Mouse (Mus musculus) skeletal muscle tissue, postnatal 0 days (tissue): Measurements from ENCODE around the gene Rdh5. TPM values are rescaled to one million over a fixed set of nuclear protein-coding genes. Genes with fewer than 3 reads are reported as not detected.

Source experiments
- polyA plus RNA-seq: library from polyadenylated mRNA; unstranded; fragments of >200 nt; fragmentation: Nextera tagmentation; extraction: Ambion mirVana; gene quantifications from 2 replicates; pipeline ENCODE4 v1.2.1, GENCODE M21; 2015

The Rdh5 gene
- polyA plus RNA-seq: 15.9 and 16.8 TPM in 2 replicates

DNA sequence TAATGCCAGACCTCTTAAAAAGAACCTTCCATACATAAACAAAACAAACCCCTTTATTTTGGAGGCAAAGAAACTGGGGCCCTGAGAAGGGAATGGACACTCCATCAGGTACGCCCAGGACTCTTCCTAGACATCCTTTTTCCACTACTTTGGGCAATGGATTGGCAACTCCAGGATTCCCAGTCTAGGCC lies at the start of gene Rdh5:
Gene Rdh5, minus strand, starts transcription at position 67 of the 191 bp plus-strand sequence.

GRCm38 (mm10) chr10:128960590-128961584 lies 38.2 kb upstream of the Rdh5 start, which contains the start of gene Mettl7b:
Mettl7b (minus strand) TSS chr10:128960988.

DNA sequence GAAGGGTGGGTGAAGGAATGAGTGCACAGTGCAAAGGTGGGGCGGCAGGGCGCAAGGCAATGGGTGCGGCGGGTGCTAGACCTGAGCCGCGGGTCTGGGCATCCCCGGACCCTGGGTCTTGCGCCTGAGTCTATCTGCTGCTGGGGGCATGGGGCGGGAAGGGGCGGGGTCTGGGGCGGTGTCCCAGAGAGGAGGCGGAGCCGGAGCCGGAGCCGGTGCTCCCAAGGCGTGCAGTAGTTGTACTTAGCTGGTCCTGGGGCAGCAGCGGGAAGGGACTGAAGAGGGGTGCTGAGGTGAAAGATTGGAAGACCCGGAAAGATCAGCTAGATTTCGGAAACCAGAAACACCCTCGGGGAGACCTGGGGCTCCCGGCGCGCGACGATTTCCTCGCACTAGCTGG lies 10.9 kb upstream of the Rdh5 start, which contains the start of gene Itga7:
Gene Itga7, plus strand, starts transcription at position 245 of the 400 bp plus-strand sequence.

GRCm38 (mm10) chr10:128923935-128924334 lies 1.2 kb upstream of the Rdh5 start, which contains the start of gene Bloc1s1:
Bloc1s1 (minus strand) TSS chr10:128924035.

DNA sequence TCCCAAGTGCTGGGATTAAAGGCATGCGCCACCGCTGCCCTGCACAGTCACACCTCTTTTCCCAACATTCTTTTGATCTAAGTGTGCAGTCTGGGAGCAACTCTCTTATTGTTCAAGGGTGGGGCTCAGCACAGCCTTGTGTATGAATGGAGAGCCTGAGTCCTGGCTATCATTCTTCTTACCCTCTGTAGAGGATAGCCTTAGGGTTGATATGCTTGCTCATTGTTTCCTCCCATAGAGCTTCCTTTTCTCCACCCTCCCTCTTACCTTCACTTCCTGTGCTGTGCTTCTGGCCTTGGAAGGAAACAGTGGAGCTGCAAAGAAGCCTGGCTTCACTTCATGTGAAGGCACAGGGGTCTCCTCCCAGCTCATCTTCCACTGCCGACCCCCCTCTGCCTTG lies 22.0 kb downstream of the Rdh5 start, which contains the start of gene Cd63:
Gene Cd63, plus strand, starts transcription at position 292 of the 400 bp plus-strand sequence.

GRCm38 (mm10) chr10:128891296-128892094 lies 31.2 kb downstream of the Rdh5 start, which contains the start of gene Gdf11:
Gdf11 (minus strand) TSS chr10:128891718.

Other genes with a start within 250 kb of the Rdh5 start
- gene Suox, start 248.8 kb downstream of the Rdh5 start, polyA plus RNA-seq: 12.8 and 16.8 TPM in 2 replicates
- gene Rab5b, start 226.6 kb downstream of the Rdh5 start, polyA plus RNA-seq: 58.5 and 60.0 TPM in 2 replicates
- gene Pmel, start 218.7 kb downstream of the Rdh5 start, polyA plus RNA-seq: 1.7 and 1.9 TPM in 2 replicates
- 38.7 and 40.5 TPM in 2 replicates for gene Cdk2, start 217.9 kb downstream of the Rdh5 start, polyA plus RNA-seq
- gene Dgka, start 178.0 kb downstream of the Rdh5 start, polyA plus RNA-seq: 3.7 and 5.1 TPM in 2 replicates
- gene Pym1, start 175.0 kb downstream of the Rdh5 start, polyA plus RNA-seq: 13.7 and 17.7 TPM in 2 replicates
- gene Mmp19, start 132.0 kb downstream of the Rdh5 start, polyA plus RNA-seq: 0.99 and 2.1 TPM in 2 replicates
- gene Dnajc14, start 118.8 kb downstream of the Rdh5 start, polyA plus RNA-seq: 28.7 TPM in 2 replicates
- 11.2 and 11.9 TPM in 2 replicates for gene Tmem198b, start 118.5 kb downstream of the Rdh5 start, polyA plus RNA-seq
- gene Sarnp, start 105.6 kb downstream of the Rdh5 start, polyA plus RNA-seq: 85.9 and 110 TPM in 2 replicates
- 14.4 and 18.7 TPM in 2 replicates for gene Ormdl2, start 101.2 kb downstream of the Rdh5 start, polyA plus RNA-seq
- 1.7 and 2.1 TPM in 2 replicates for gene Gdf11, start 31.2 kb downstream of the Rdh5 start, polyA plus RNA-seq
- gene Cd63, start 21.9 kb downstream of the Rdh5 start, polyA plus RNA-seq: 697 and 764 TPM in 2 replicates
- 280 and 296 TPM in 2 replicates for gene Bloc1s1, start 1.1 kb upstream of the Rdh5 start, polyA plus RNA-seq
- gene Itga7, start 10.9 kb upstream of the Rdh5 start, polyA plus RNA-seq: 80.0 and 81.3 TPM in 2 replicates
- 0.12 and 1.8 TPM in 2 replicates for gene Mettl7b, start 38.1 kb upstream of the Rdh5 start, polyA plus RNA-seq
- not detected in 2 replicates for gene Olfr9, start 66.5 kb upstream of the Rdh5 start, polyA plus RNA-seq
- gene Olfr763, start 87.9 kb upstream of the Rdh5 start, polyA plus RNA-seq: not detected in 2 replicates
- not detected in 2 replicates for gene Olfr764-ps1, start 117.0 kb upstream of the Rdh5 start, polyA plus RNA-seq
- gene Olfr765, start 127.1 kb upstream of the Rdh5 start, polyA plus RNA-seq: not detected in 2 replicates
- gene Olfr766-ps1, start 146.1 kb upstream of the Rdh5 start, polyA plus RNA-seq: not detected in 2 replicates
- not detected in 2 replicates for gene Olfr767, start 160.0 kb upstream of the Rdh5 start, polyA plus RNA-seq
- gene Olfr768, start 176.5 kb upstream of the Rdh5 start, polyA plus RNA-seq: not detected in 2 replicates
- gene Olfr769, start 195.0 kb upstream of the Rdh5 start, polyA plus RNA-seq: not detected in 2 replicates
- gene Olfr770, start 216.1 kb upstream of the Rdh5 start, polyA plus RNA-seq: not detected in 2 replicates
- gene Olfr771, start 241.9 kb upstream of the Rdh5 start, polyA plus RNA-seq: not detected in 2 replicates